Mouse (Mus musculus) kidney, adult 2 months (tissue): ENCODE measurements around the gene Lhfpl2. TPM values are rescaled to one million over a fixed set of nuclear protein-coding genes. Genes with fewer than 3 reads are reported as not detected.

Experiments
- DNase-seq: peaks from one replicate; pipeline ENCODE4 v3.0.0; 2021
- H3K27ac ChIP-seq: fragments of 200-500 bp; 2 replicates; pipeline ENCODE4 v1.5.1; 2012; ENCODE audit warnings: low read depth, low read length, control low read depth, inconsistent platforms; ENCODE audit not compliant: insufficient read depth
- H3K27me3 ChIP-seq: fragments of 200-500 bp; replicated peaks from 2 replicates; pipeline ENCODE4 v1.6.1; 2012; ENCODE audit warnings: mild to moderate bottlenecking, moderate library complexity, low read length, inconsistent platforms; ENCODE audit not compliant: control insufficient read depth, insufficient read depth
- H3K36me3 ChIP-seq: fragments of 200-500 bp; 2 replicates; pipeline ENCODE4 v1.6.1; 2012; ENCODE audit warnings: mild to moderate bottlenecking, moderate library complexity, low read length, inconsistent platforms; ENCODE audit not compliant: control insufficient read depth, insufficient read depth
- H3K4me1 ChIP-seq: fragments of 200-500 bp; 2 replicates; pipeline ENCODE4 v1.6.1; 2011; ENCODE audit warnings: low read length; ENCODE audit not compliant: control insufficient read depth, insufficient read depth
- H3K4me3 ChIP-seq: fragments of 200-500 bp; 2 replicates; pipeline ENCODE4 v1.5.1; 2011; ENCODE audit warnings: mild to moderate bottlenecking, low read depth, low read length, control low read depth; ENCODE audit not compliant: insufficient read depth
- CTCF ChIP-seq: fragments of 200-500 bp; conservative IDR thresholded peaks from 2 replicates; pipeline ENCODE4 v1.5.1; 2011; ENCODE audit warnings: low read depth, mild to moderate bottlenecking, control low read depth, low read length, moderate library complexity, mixed read lengths; ENCODE audit not compliant: insufficient read depth, insufficient read length
- POLR2A ChIP-seq: fragments of 200-500 bp; IDR thresholded peaks from one replicate; pipeline ENCODE4 v1.6.1; 2011; ENCODE audit warnings: low read depth, low read length, control low read depth
- WGBS: fragments of 180-500 bp; shearing (Covaris S2); methylation state at CpG from one replicate; pipeline ENCODE4 v1.1.7; 2018; 5-methylcytosine and 5-hydroxymethylcytosine counted together
- polyA plus RNA-seq: library from polyadenylated mRNA; depleted of rRNA; stranded (reverse); fragments of >200 nt; gene quantifications from 2 replicates; pipeline ENCODE4 v1.2.3, GENCODE M21; 2012

Lhfpl2 gene
- polyA plus RNA-seq, 1 experiment: 11.3 TPM

GRCm38 (mm10) chr13:94153658-94154057, 96.1 kb downstream of the Lhfpl2 start:
- Histone ChIP-seq H3K4me3 (no peak overlapping the region), H3K4me1 (no peaks in the 10 kb centered on the region), H3K36me3 (no peaks in the 10 kb centered on the region), H3K27me3 (no peaks in the 10 kb centered on the region), H3K27ac (no peak overlapping the region)
- no peak for TF ChIP-seq POLR2A
- no peak for TF ChIP-seq CTCF
- DNase-seq: no peak
- WGBS: 85% methylated on average over 6 of the region's 6 CpGs

GRCm38 (mm10) chr13:94154512-94155296, 97.1 kb downstream of the Lhfpl2 start:
- no peaks in the 10 kb centered on the region for H3K27me3 ChIP-seq
- peak; percentile 41 for DNase-seq
- no peaks in the 10 kb centered on the region for H3K36me3 ChIP-seq
- WGBS: 76% methylated on average over 15 of the region's 15 CpGs
- no peak overlapping the region for H3K4me3 ChIP-seq
- H3K4me1 ChIP-seq: peaks cover 4% of the 10 kb centered on the region; the same call in 1 of the 2 replicates
- TF ChIP-seq CTCF (no peak), POLR2A (no peak)
- no peak overlapping the region for H3K27ac ChIP-seq

- DNase-seq: no peak
- 68% methylated on average over 9 of the region's 9 CpGs for WGBS
- Histone ChIP-seq H3K4me3 (no peak overlapping the region), H3K27ac (no peak overlapping the region), H3K4me1 (peaks cover 12% of the 10 kb centered on the region), H3K36me3 (no peaks in the 10 kb centered on the region), H3K27me3 (no peaks in the 10 kb centered on the region)
- no peak for TF ChIP-seq CTCF
- no peak for TF ChIP-seq POLR2A
Observed at GRCm38 (mm10) chr13:94155657-94156429, 98.2 kb downstream of the Lhfpl2 start.

- Histone ChIP-seq H3K4me1 (peaks cover 12% of the 10 kb centered on the region), H3K36me3 (no peaks in the 10 kb centered on the region), H3K4me3 (no peak overlapping the region), H3K27ac (no peak overlapping the region), H3K27me3 (no peaks in the 10 kb centered on the region)
- DNase-seq: no peak
- TF ChIP-seq POLR2A: no peak
- WGBS: 52% methylated on average over 6 of the region's 6 CpGs
Observed at GRCm38 (mm10) chr13:94158864-94159477, 101.4 kb downstream of the Lhfpl2 start.

- Histone ChIP-seq H3K4me1 (peaks cover 12% of the 10 kb centered on the region), H3K27ac (no peak overlapping the region), H3K36me3 (no peaks in the 10 kb centered on the region), H3K27me3 (no peaks in the 10 kb centered on the region), H3K4me3 (no peak overlapping the region)
- whole genome bisulfite sequencing: 66% methylated on average over 7 of the region's 7 CpGs
- TF ChIP-seq CTCF (no peak), POLR2A (no peak)
- DNase-seq: peak; percentile 52
Observed at GRCm38 (mm10) chr13:94159478-94160220, 102.1 kb downstream of the Lhfpl2 start.

GRCm38 (mm10) chr13:94164501-94164900, 106.9 kb downstream of the Lhfpl2 start:
- H3K4me1 ChIP-seq: peaks cover 9% of the 10 kb centered on the region
- DNase-seq: no peak
- H3K27me3 ChIP-seq: no peaks in the 10 kb centered on the region
- no peak overlapping the region for H3K27ac ChIP-seq
- H3K36me3 ChIP-seq: no peaks in the 10 kb centered on the region
- TF ChIP-seq CTCF (no peak), POLR2A (no peak)
- 79% methylated on average over 6 of the region's 6 CpGs for WGBS
- H3K4me3 ChIP-seq: no peak overlapping the region

DNA sequence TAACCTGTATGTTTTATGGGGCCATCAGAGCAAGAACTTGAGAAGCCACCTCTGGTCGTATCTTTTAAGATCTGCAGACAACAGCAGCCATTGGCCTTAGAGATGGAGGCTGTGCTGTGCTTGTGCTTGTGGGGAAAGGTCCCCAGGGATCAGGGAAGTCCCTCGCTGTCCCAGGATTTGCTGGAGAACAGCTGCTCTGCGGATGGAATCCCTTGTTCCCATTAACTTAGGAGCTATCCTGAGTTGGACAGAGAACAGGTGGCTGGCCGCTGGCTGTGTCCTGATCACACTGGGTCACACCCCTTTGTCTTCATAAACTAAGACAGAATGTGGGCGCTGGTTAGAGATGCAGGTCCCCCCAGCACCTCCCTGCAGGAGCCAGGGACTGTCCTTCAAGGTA, 110.7 kb downstream of the Lhfpl2 start:
- no peaks in the 10 kb centered on the region for H3K27me3 ChIP-seq
- TF ChIP-seq CTCF (no peak), POLR2A (no peak)
- no peak for DNase-seq
- no peak overlapping the region for H3K4me3 ChIP-seq
- H3K27ac ChIP-seq: no peak overlapping the region
- 0 out of 2 replicates have a peak, but pooled peaks cover 3% of the 10 kb centered on the region for H3K4me1 ChIP-seq
- no peaks in the 10 kb centered on the region for H3K36me3 ChIP-seq
- 79% methylated on average over 5 of the region's 5 CpGs for WGBS
